Mouse (Mus musculus): ENCODE measurements around the gene Gm7970. TPM values are rescaled to one million over a fixed set of nuclear protein-coding genes. Genes with fewer than 3 reads are reported as not detected.
"Not testable (repeated sequence)": the region's sequence is repeated elsewhere in the genome, so short reads cannot be mapped to it uniquely, and the experiment has no call there.

Gene Gm7970
- polyA plus RNA-seq (2015; fragmentation: Nextera tagmentation; extraction: Ambion mirVana), result not detected in 2 replicates

GRCm38 (mm10) chr14:41555483-41555882 lies at the start of gene Gm7970:
Gm7970 (minus strand) TSS chr14:41555583.
- H3K4me1 ChIP-seq (replicated peaks); H3K9ac ChIP-seq; H3K9me3 ChIP-seq; H3K4me3 ChIP-seq (replicated peaks); H3K36me3 ChIP-seq; H3K27ac ChIP-seq; H3K4me2 ChIP-seq (replicated peaks); H3K27me3 ChIP-seq (replicated peaks); ATAC-seq: not testable (repeated sequence)
- no CpG with 5 or more reads among the region's 2 CpGs for WGBS

GRCm38 (mm10) chr14:41600935-41601334 lies 45.6 kb upstream of the Gm7970 start:
- not testable (repeated sequence) for H3K36me3 ChIP-seq; H3K4me1 ChIP-seq (replicated peaks); H3K9ac ChIP-seq; H3K27ac ChIP-seq; H3K4me2 ChIP-seq (replicated peaks); ATAC-seq; H3K27me3 ChIP-seq (replicated peaks); H3K4me3 ChIP-seq (replicated peaks); H3K9me3 ChIP-seq
- WGBS, result 92% methylated on average over 15 of the region's 15 CpGs

GRCm38 (mm10) chr14:41586346-41586745 lies 31.0 kb upstream of the Gm7970 start:
- not testable (repeated sequence) for H3K9ac ChIP-seq; ATAC-seq; H3K36me3 ChIP-seq; H3K27ac ChIP-seq; H3K27me3 ChIP-seq (replicated peaks); H3K4me1 ChIP-seq (replicated peaks); H3K4me2 ChIP-seq (replicated peaks); H3K9me3 ChIP-seq; H3K4me3 ChIP-seq (replicated peaks)
- 74% methylated on average over 1 of the region's 1 CpGs for WGBS

GRCm38 (mm10) chr14:41572911-41573310 lies 17.5 kb upstream of the Gm7970 start, which contains the start of gene 1700049E17Rik2:
1700049E17Rik2 (plus strand) TSS chr14:41573211.
- no CpG with 5 or more reads among the region's 1 CpGs for WGBS
- not testable (repeated sequence) for H3K4me3 ChIP-seq (replicated peaks); H3K9me3 ChIP-seq; ATAC-seq; H3K4me1 ChIP-seq (replicated peaks); H3K27ac ChIP-seq; H3K27me3 ChIP-seq (replicated peaks); H3K4me2 ChIP-seq (replicated peaks); H3K9ac ChIP-seq; H3K36me3 ChIP-seq

DNA sequence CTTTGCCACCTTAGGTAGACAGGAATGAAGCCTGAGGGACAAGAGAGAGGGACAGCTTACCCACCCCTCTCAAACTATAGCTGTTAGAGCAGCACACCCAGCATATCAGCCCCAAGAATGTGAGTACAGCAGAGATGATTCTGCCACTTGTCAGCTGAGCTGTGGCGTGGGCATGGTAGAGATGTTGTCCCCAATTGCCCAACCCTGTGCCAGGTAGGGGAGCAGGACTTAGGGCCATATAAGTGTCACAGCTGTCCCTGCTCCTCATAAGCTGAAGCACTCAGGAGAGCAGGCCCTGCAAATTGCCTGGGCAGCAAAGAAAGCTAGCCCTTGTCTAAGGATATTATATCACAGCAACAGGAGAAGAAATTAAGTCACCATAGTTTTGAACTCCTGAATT lies 30.7 kb downstream of the Gm7970 start:
- H3K27ac ChIP-seq; H3K4me1 ChIP-seq (replicated peaks); H3K4me3 ChIP-seq (replicated peaks); ATAC-seq; H3K27me3 ChIP-seq (replicated peaks); H3K9me3 ChIP-seq; H3K4me2 ChIP-seq (replicated peaks); H3K9ac ChIP-seq; H3K36me3 ChIP-seq: not testable (repeated sequence)
- WGBS, result 88% methylated on average over 1 of the region's 1 CpGs

GRCm38 (mm10) chr14:41520683-41521082 lies 34.7 kb downstream of the Gm7970 start:
- H3K4me3 ChIP-seq (replicated peaks); H3K36me3 ChIP-seq; H3K9ac ChIP-seq; H3K27me3 ChIP-seq (replicated peaks); H3K4me1 ChIP-seq (replicated peaks); H3K27ac ChIP-seq; ATAC-seq; H3K9me3 ChIP-seq; H3K4me2 ChIP-seq (replicated peaks): not testable (repeated sequence)
- 74% methylated on average over 5 of the region's 5 CpGs for WGBS

Other genes starting within 250 kb of the Gm7970 start
- gene Gm5798, start 207.0 kb downstream of the Gm7970 start, polyA plus RNA-seq (2015; fragmentation: Nextera tagmentation; extraction: Ambion mirVana), result not detected in 2 replicates
- gene Gm7945, start 169.2 kb downstream of the Gm7970 start, polyA plus RNA-seq (2015; fragmentation: Nextera tagmentation; extraction: Ambion mirVana), result not detected in 2 replicates
- gene Gm6482, start 147.3 kb downstream of the Gm7970 start, polyA plus RNA-seq (2015; fragmentation: Nextera tagmentation; extraction: Ambion mirVana), result not detected in 2 replicates
- not detected in 2 replicates for gene Gm7954, start 102.1 kb downstream of the Gm7970 start, polyA plus RNA-seq (2015; fragmentation: Nextera tagmentation; extraction: Ambion mirVana)
- gene Gm3486, start 66.1 kb downstream of the Gm7970 start, polyA plus RNA-seq (2015; fragmentation: Nextera tagmentation; extraction: Ambion mirVana), result not detected in 2 replicates
- gene 1700049E17Rik2, start 17.6 kb upstream of the Gm7970 start, polyA plus RNA-seq (2015; fragmentation: Nextera tagmentation; extraction: Ambion mirVana), result not detected in 2 replicates
- gene Gm3072, start 69.0 kb upstream of the Gm7970 start, polyA plus RNA-seq (2015; fragmentation: Nextera tagmentation; extraction: Ambion mirVana), result not detected in 2 replicates
- not detected in 2 replicates for gene Gm3676, start 90.9 kb upstream of the Gm7970 start, polyA plus RNA-seq (2015; fragmentation: Nextera tagmentation; extraction: Ambion mirVana)
- gene Gm8068, start 146.3 kb upstream of the Gm7970 start, polyA plus RNA-seq (2015; fragmentation: Nextera tagmentation; extraction: Ambion mirVana), result not detected in 2 replicates
- gene Gm7929, start 195.0 kb upstream of the Gm7970 start, polyA plus RNA-seq (2015; fragmentation: Nextera tagmentation; extraction: Ambion mirVana), result not detected in 2 replicates
- gene Gm47189, start 216.9 kb upstream of the Gm7970 start, polyA plus RNA-seq (2015; fragmentation: Nextera tagmentation; extraction: Ambion mirVana), result not detected in 2 replicates